Mouse (Mus musculus) CD4-positive, CD25-positive, alpha-beta regulatory T cell, adult 9 weeks (primary cell): ENCODE data around the gene Olfr1413. TPM values are rescaled to one million over a fixed set of nuclear protein-coding genes. Genes with fewer than 3 reads are reported as not detected.

Source experiments
- polyA plus RNA-seq: library from polyadenylated mRNA; unstranded; fragments of 100-300 nt; shearing (Covaris generic); gene quantifications from one replicate; pipeline ENCODE4 v1.2.1, GENCODE M21; 2017

Olfr1413 gene
- polyA plus RNA-seq, result not detected

GRCm38 (mm10) chr1:92571022-92571421 is at the start of gene Olfr1413:
TSS of gene Olfr1413 (plus strand) at chr1:92571322.

GRCm38 (mm10) chr1:92585479-92585878 is 14.4 kb downstream of the Olfr1413 start, which contains the start of gene Olfr1412:
TSS of gene Olfr1412 (plus strand) at chr1:92585779.

GRCm38 (mm10) chr1:92594111-92594510 is 23.0 kb downstream of the Olfr1413 start, which contains the start of gene Olfr1411:
TSS of gene Olfr1411 (plus strand) at chr1:92594411.

GRCm38 (mm10) chr1:92605482-92605881 is 34.4 kb downstream of the Olfr1413 start, which contains the start of gene Olfr1410:
TSS of gene Olfr1410 (plus strand) at chr1:92605782.

GRCm38 (mm10) chr1:92617488-92617887 is 46.4 kb downstream of the Olfr1413 start, which contains the start of gene Olfr12:
TSS of gene Olfr12 (plus strand) at chr1:92617788.

Other genes with a start within 250 kb of the Olfr1413 start
- 239 TPM for gene Ndufa10, start 97.5 kb upstream of the Olfr1413 start, polyA plus RNA-seq
- not detected for gene Olfr1416, start 86.2 kb upstream of the Olfr1413 start, polyA plus RNA-seq
- gene Olfr1415, start 75.2 kb upstream of the Olfr1413 start, polyA plus RNA-seq, result not detected
- not detected for gene Olfr1414, start 52.7 kb upstream of the Olfr1413 start, polyA plus RNA-seq
- gene Olfr1412, start 14.5 kb downstream of the Olfr1413 start, polyA plus RNA-seq, result not detected
- not detected for gene Olfr1411, start 23.1 kb downstream of the Olfr1413 start, polyA plus RNA-seq
- gene Olfr1410, start 34.5 kb downstream of the Olfr1413 start, polyA plus RNA-seq, result not detected
- not detected for gene Olfr12, start 46.5 kb downstream of the Olfr1413 start, polyA plus RNA-seq
- 271 TPM for gene Cops9, start 70.7 kb downstream of the Olfr1413 start, polyA plus RNA-seq
- gene Otos, start 77.5 kb downstream of the Olfr1413 start, polyA plus RNA-seq, result 1.7 TPM